Mouse (Mus musculus) cerebellum, adult 11 months (tissue): ENCODE data around the gene Cpm.
"Not testable (repeated sequence)": the region's sequence is repeated elsewhere in the genome, so short reads cannot be mapped to it uniquely, and the experiment has no call there.

ENCODE experiments used
- DNase-seq: peaks from one replicate; pipeline ENCODE4 v3.0.0; 2022

Gene Cpm

DNA sequence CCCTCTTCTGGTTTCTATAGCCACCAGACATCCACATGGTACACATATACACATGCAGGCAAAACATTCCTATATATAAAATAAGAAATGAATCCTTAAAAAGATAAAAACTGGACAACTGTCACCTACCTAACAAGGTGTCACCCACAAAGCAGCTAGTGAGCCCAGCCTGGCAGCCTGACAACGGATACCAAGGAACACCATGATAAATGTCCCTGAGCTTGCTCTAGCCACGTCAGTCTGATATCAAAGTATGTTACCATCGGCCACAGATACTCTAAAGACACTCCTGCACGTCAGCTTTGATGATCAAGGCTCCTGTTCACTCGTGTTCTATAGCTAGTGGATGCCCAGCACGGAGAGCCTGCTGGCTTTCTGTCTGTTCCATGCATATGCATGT lies 77.1 kb downstream of the Cpm start:
- DNase-seq: no peak

DNA sequence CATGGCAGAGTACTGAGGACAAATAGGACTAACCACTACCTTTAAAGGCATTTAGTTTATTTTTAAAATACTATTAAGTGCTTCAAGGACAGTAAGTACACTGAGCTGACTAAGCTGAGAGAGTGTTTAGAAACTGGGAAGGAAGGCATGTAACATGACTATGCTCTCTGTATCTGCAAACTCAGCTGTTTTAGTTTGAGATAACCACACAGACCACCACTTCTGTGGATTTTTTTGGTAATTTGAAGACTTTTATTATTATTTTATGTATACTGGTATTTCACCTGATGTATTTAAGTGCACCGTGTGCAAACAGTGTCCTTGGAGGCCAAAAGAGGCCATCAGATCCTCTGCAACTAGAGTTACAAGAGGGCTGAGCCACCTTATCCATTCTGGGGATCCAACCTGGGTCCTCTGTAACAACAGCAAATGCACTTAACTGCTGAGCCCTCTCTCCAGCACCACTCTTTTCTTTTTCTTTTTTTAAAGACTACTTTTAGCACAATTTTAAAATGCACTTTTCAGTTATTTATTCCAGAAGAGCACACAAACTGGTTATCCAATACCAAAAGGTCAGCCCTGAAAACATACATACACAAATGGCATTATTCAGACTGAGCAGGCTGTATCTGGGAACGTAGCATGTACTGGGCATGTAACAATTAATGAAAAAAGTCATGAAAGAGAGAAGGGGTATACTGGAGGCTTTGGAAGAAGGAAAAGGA lies 78.0 kb downstream of the Cpm start:
- no peak for DNase-seq

DNA sequence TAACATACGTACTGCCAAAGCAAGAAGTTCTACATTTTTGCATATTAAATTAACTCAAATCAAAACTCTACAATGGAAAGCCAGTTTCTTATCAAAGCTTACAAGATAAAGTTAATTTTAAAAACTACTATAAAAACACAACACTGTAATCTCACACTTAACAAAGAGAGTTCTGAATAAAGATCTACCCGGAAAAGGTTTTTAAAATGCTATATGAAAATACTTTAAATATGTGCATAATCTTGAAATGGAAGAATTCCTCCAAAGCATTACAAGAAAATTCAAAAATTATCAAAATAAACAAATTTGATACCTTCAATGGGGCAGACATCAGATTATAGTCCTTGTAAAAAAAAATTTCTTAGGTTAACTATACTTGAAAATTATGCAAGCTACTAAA lies 79.1 kb downstream of the Cpm start:
- DNase-seq: no peak

DNA sequence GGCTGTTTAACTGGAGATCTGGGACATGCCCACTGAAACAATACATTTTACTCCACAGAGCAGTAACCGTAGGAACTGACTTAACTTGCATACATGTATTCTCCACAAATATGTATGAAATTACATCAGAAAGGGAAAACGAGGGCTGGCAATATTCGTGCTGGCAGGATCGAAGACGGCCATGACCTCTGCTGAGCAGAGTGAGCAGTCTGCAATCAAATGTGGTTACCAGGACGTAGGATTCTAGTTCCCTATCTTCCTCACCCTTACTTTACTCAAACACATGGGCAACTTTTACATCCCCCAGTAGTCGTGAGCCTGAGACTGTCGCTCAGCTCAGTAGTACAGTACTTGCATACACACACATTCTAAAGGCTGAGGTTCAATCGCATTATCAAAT lies 79.6 kb downstream of the Cpm start:
- no peak for DNase-seq

DNA sequence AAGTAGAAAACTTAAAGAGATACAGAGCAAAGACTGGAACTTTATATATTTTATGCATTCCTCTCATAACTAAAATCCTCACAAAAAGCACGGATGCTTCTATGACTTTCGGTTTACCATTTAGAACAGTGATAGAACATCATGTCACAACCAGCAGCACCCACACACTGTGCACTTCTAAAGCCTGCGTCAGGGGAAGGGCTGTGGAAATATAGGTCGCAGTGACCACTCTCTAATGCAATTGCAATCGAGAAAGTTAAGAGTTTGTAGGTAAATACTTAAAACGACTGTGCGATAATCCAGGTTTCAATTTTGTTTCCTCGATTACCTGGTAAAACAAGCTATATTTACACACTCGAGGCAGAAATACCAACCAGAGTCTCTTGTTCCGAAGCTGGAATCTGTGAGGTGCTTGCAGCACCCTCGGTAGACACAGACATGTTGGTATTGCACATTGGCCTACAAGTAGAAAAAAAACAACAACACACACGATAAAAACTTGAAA lies 80.1 kb downstream of the Cpm start:
- no peak for DNase-seq

DNA sequence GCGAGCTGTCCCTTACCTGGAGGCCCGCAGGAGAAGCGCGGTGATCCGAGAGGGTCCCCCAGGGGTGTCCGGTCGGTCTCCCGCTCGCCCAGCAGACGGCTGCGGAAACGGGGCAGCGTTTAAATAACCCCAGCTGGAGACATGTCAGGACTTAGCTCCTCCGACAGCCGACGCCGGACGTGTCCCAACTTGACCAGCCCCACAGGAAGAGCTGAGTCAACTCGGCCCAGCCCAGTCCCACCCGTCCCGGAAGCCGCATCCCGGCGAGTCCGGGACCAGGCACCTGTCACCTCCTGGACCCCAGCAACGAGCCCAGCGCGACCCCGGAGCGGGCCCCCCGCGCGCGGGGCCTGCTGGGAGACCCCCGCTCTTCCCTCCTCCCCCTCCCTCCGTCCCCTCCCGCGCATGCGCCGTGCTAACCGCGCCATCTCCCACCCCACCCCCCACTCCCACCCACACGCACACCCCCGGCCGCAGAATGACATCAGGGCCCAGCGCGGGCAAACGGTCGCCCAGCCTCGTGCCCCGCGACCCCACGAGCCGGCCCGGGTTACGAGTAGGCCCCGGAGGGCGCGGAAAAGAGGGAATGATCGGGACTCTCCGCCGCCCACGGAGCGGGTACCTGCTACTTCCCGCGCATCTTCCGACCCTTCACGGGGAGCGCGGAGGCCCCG lies 80.8 kb downstream of the Cpm start:
- peak; percentile 72 for DNase-seq

DNA sequence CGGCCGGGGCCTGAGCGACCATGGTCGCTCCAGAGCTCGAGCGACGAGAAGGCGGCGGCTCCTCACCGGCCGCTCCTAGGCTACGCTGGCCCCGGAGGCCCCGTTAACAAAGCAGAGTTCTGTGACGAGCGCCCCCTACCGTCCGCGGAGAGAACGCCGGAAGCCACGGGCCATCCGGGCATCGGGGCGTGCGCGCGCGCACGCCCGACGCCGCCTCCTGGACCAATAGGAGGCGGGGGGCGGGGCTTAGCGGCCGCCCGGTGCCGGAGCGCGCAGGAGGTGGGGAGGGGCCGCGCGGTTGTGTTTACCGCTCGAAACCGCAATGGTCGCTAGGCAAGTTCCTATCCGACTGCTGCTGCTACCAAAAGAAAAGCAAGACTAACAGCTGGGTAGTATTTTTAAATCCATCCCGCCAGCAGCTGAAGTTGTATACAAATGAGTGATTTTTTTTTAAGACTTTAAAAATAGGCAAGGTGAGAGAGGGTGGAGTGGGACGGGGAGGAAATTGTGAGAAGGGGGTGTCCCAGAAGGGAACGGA lies 81.4 kb downstream of the Cpm start, which contains the start of gene Mdm2:
Gene Mdm2, minus strand, starts transcription at position 155 of the 538 bp plus-strand sequence.
- peak; percentile 96 for DNase-seq

DNA sequence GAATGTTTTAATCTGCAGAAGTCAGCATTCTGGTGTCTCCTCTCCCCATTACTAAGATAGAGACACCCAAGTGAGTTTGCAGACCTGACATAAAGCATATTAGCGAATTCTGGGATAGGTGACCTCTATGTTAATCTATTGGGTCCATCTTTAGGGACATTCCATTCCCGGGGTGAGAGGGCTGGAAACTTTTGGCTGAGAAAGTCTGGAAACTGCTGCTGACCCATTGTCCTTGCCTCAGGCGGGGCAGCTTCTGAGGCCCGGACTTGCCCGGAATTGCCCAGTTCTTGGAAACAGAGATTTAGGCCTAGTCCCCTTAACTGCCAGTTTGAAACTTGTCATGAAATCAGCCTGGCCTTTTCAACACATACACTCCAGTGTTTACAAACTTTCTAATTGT lies 82.1 kb downstream of the Cpm start:
- peak; percentile 13 for DNase-seq

DNA sequence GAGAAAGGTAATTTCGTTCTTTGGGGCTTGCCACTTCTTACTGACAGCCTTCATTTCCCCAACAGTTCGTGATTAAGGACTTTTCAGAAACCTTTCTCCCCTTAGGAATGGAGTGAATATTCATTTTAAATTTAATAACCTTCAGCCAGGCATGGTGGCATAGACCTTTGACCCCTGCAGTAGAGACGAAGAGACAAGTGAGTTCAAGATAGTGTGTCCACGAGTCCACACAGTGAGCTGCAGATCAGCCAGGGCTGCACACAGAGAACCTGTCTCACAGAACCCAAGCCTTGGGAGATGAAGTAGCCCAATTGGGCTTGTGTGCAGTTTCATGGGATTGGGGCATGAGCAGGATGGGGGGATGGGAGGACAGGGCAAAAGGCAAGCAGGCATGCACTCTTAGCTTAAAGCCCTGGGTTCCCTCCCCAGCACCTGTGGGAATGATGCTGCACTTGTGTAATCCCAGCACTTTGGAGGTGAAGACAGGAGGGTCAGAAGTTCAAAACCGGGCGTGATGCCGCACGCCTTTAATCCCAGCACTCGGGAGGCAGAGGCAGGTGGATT lies 83.0 kb downstream of the Cpm start:
- DNase-seq: no peak

DNA sequence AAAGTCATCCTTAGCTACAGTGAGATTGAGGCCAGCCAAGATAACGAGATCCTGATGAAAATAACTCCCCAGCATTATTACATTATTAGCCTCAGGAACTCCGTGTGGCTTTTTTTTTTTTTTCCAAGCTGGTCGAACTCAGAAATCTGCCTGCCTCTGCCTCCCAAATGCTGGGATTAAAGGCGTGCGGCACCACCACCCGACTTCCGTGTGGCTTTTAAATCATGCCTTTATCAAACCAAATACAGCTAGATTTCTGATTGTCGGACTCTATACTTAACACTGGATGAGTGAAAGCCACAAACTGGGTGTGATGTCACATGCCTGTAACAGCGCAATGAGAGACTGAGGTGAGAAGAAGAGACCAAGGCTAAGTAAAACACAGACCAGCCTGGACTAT lies 83.6 kb downstream of the Cpm start:
- DNase-seq: no peak

DNA sequence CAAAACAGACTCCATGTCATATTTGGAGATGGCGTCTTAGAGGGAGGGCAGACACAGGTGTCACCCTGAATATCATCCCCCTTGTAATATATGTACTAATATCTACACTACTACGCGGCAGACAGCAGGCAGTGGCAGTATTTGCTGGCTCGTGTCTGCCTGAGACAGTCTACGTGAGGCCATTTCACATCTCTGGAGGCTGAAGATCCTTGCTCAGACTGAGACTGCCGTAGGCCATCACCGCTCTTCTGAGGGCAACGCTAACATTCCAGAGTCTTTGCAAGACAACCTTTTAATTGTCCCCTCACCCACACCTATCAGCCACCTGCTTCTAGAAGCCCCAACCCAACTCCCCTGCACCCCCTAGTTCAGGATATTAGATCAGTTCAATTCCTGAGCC lies 84.2 kb downstream of the Cpm start:
- no peak for DNase-seq

DNA sequence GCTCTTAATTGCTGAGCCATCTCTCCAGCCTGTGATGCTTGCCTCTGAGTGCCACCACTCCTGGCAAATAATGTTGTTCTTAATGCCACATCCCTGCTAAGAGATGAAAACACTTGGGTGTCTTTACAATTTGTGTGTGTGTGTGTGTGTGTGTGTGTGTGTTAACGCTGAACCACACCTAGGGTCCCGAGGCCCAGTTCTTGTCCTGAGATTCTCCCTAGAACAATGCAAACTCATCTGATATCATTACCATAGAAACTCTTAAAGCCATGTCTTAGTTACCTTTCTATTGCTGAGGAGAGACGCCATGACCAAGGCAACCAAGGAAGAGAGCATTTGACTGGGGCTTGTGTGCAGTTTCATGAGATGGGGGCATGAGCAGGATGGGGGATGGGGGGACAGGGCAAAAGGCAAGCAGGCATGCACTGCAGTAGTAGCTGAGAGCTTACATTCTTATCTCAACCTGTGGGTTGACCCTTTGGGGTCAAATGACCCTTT lies 84.8 kb downstream of the Cpm start:
- DNase-seq: no peak

DNA sequence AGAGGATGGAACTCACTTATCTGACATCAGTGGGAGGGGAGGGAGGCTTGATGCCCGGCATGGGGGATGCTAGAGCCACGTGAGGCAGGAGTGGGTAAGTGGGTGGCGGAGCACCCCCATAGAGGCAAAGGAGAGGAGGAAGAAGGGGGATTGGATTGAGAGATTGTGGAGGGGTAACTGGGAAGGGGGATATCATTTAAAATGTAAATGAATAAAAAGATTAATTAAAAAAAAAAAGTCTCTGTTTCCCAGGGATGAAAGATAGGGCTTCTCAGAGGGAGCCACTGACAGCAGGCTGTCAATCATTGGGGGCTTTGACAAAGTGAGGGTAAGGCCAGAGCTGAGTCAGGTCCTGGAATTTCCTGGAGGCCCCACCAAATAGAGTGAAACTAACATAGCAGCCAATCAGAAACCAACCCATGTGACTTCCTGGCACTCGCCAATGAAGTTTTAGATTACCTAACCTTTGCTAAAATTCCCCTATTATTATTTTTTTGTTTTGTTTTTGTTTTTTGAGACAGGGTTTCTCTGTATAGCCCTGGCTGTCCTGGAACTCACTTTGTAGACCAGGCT lies 85.7 kb downstream of the Cpm start:
- DNase-seq: no peak

DNA sequence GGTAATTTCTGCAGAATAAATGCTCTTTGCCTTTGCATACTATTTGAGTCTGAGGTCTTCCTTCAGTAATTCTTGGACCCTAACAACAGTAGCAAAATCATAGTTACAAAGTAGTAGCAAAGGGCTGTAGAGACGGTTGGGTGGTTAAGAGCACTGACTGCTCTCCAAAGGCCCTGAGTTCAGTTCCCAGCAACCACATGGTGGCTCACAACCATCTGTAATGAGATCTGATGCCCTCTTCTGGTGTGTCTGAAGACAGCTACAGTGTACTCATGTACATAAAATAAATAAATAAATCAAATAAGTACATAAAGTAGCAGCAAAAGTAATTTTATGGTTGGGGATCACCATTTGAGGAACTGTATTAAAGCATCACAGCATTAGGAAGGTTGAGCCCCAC lies 86.4 kb downstream of the Cpm start:
- DNase-seq: not testable (repeated sequence)

DNA sequence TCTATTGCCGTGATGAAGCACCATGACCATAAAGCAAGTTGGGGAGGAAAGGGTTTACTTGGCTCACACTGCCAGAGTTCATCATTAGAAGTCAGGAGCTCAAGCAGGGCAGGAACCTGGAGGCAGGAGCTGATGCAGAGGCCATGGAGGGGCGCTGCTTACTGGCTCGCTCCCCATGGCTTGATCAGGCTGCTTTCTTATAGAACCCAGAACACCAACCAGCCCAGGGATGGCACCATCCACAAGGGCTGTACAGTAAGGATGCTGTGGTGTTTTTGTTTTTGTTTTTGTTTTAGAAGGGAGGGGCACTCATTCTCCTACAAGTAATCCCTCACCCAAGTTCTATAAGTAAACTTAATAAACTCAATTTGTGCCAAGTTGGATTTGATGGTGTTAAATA lies 87.4 kb downstream of the Cpm start:
- DNase-seq: no peak

DNA sequence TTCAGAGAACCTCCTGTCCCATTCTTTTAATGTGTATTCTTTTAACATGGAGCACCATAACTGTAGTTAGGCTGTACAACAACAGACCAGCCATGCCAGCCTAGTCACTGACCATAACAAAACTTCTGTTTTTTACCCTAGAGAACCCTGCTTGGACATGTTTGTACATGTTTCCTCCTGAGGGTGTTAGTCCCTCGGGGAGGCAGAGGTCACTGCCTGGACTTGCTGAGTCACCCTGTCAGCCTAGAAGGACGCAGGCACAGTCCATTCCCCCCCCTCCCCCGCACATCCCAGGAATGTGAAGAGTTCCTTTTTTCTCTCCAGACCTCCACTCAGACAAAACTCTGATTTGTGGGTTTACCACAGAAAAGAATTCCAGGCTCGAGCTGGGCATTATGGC lies 88.3 kb downstream of the Cpm start:
- DNase-seq: no peak

DNA sequence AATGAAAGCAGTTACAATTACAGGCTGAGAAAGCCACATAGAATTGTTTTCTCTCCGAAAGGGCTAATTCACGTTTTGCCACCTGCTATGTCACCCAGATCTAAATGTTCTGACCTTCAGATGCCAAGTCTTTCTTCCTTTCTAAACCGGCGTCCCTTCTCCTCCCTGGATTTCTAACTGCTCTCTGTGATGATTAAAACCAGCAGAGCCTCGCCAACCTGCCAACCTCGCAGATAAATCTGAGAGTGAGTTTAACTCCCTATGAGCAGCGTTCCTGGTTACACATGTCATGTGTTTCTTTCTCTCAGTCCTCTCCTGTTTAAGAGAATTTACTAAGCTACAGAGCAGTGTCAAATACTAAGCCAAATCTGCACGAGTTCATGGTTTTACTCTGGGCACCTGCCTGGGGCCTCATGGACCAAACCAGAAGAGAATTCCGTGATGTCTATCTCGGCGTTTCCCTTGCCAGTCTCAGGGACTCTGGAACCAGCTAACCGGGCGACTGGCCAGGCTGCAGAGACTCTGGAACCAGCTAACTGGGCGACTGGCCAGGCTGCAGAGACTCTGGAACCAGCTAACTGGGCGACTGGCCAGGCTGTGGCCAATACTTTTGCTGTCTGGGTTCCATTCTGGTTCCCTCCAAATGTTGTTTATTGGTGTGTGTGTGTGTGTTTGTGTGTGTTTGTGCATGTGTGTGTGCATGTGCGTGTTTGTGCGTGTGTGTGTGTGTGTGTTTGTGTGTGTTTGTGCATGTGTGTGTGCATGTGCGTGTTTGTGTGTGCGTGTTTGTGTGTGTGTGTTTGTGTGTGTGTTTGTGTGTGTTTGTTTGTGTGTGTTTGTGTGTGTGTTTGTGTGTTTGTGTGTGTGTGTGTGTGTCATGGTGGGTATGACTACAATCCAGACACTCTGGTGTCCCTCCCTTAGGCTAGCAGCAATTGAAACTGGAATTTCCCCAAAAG lies 89.1 kb downstream of the Cpm start:
- DNase-seq: no peak

DNA sequence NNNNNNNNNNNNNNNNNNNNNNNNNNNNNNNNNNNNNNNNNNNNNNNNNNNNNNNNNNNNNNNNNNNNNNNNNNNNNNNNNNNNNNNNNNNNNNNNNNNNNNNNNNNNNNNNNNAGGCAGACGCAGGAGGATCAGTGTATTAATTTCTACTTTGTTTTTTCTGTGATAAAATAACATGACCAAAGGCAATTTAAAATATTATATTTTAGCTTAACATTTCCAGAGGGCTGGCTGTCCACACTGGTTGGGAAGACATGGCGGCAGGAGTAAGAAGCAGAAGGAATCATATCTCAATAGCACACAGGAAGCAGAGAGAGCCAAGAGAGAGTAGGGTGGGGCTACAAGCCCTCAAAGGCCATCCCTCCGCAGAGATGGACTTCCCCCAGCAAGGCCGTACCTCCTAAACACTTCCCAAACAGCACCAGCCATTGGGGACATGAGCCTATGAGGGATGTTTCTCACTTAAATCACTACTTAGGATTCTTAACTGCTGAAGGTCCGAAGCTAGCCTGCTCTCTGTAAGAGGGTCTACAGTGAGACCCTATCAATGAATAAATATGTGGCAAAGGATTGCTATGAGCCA lies 94.9 kb downstream of the Cpm start:
- DNase-seq: no peak

DNA sequence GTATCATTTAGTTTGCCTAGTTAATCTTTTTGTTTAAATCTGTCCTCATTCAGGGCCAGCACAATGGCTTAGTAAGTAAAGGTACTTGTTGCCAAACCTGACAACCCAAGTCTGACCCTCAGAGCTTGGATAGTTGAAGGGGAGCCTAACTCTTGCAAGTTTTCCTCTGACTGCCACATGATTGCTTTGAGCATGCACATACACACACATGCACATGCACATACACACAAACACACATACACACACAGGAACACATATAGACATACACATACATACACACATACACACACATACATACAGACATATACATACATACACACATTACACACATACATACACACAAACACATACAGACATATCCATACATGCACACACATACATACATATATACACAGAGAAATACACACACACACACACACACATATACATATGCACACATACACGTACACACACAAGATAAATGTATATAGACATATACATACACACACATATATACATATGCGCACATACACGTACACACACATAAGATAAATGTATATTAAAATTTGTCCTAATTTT lies 95.6 kb downstream of the Cpm start:
- DNase-seq: no peak

DNA sequence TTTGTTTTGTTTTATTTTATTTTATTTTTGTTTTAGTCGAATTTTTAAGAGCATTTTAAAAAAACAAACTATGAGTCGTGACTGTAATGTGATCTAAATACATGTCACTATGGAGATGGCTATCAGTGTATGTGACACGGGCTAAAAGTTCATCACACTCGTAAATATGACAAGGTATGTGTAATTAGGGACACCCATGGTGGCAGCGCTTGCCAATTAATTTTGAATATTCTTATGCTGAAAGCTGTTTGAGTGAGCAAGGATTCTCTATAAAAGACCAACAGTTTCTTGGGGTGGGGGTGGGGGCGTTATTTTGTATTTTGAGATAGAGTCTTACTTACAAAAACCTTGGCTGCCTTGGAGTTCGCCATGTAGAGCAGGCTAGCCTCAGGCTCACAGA lies 96.4 kb downstream of the Cpm start:
- no peak for DNase-seq

DNA sequence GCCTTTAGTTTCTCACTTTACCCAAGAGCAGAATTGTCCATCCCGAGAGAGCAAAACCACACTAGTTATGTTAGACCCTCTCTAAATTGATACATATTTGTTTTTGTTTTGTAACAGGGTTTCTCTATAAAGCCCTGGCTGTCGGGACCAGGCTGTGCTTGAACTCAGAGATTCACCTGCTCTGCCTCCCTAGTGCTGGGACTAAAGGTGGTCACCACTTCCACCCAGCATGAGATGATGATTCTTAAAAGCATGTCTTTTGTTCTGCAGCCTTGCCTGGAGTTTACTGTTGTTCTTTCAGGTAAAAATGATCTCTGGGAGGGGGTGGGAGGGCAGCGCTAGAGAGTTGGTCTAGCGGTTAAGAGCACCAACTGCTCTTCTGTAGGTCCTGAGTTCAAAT lies 97.0 kb downstream of the Cpm start:
- no peak for DNase-seq
